Mouse (Mus musculus) embryonic facial prominence, embryonic 11.5 days (tissue): ENCODE measurements around the gene Olfr693. TPM values are rescaled to one million over a fixed set of nuclear protein-coding genes. Genes with fewer than 3 reads are reported as not detected.

Experiments used
- ATAC-seq: fragments of 200-750 bp; cut with Nextera tagmentation; replicated peaks from 2 replicates; pipeline ENCODE4 v1.8.0; 2017; ENCODE audit warnings: low read depth; ENCODE audit not compliant: insufficient number of reproducible peaks, low FRiP score, low TSS enrichment
- DNase-seq: peaks from one replicate; pipeline ENCODE4 v3.0.0-alpha.2; 2015; ENCODE audit warnings: low spot score
- H3K27ac ChIP-seq: fragments of 300-500 bp; sonication (generic); replicated peaks from 2 replicates; pipeline ENCODE4 v1.5.1; 2014; ENCODE audit warnings: mild to moderate bottlenecking, low read depth, low read length, control low read depth
- H3K27me3 ChIP-seq: fragments of 300-500 bp; sonication (generic); 2 replicates; pipeline ENCODE4 v1.6.1; 2014; ENCODE audit warnings: mild to moderate bottlenecking, low read length, moderate library complexity, mixed read lengths; ENCODE audit not compliant: control insufficient read depth, insufficient read depth
- H3K36me3 ChIP-seq: fragments of 300-500 bp; sonication (generic); replicated peaks from 2 replicates; pipeline ENCODE4 v1.6.1; 2014; ENCODE audit warnings: low read depth, mild to moderate bottlenecking, low read length, moderate library complexity, mixed read lengths; ENCODE audit not compliant: control insufficient read depth, insufficient read depth
- H3K4me1 ChIP-seq: fragments of 300-500 bp; sonication (generic); 2 replicates; pipeline ENCODE4 v1.6.1; 2014; ENCODE audit warnings: low read length, mixed read lengths; ENCODE audit not compliant: control insufficient read depth, insufficient read depth
- H3K4me2 ChIP-seq: fragments of 300-500 bp; sonication (generic); 2 replicates; pipeline ENCODE4 v1.6.1; 2014; ENCODE audit warnings: low read depth, mild to moderate bottlenecking, control low read depth, low read length, moderate library complexity
- H3K4me3 ChIP-seq: fragments of 300-500 bp; sonication (generic); 2 replicates; pipeline ENCODE4 v1.5.1; 2014; ENCODE audit warnings: low read depth, low read length, control low read depth
- H3K9ac ChIP-seq: fragments of 300-500 bp; sonication (generic); replicated peaks from 2 replicates; pipeline ENCODE4 v1.6.1; 2014; ENCODE audit warnings: mild to moderate bottlenecking, control low read depth, low read length
- H3K9me3 ChIP-seq: fragments of 300-500 bp; sonication (generic); replicated peaks from 2 replicates; pipeline ENCODE4 v1.6.1; 2016; ENCODE audit warnings: mild to moderate bottlenecking, low read length, inconsistent platforms, mixed read lengths; ENCODE audit not compliant: control insufficient read depth
- WGBS: fragments of 180-500 bp; shearing (Covaris S2); extraction: QIAGEN DNeasy Blood & Tissue Kit; methylation state at CpG from one replicate; pipeline ENCODE4 v1.1.7; 2014; 5-methylcytosine and 5-hydroxymethylcytosine counted together
- polyA plus RNA-seq: library from polyadenylated mRNA; unstranded; fragments of >200 nt; fragmentation: Nextera tagmentation; extraction: Ambion mirVana; gene quantifications from 2 replicates; pipeline ENCODE4 v1.2.1, GENCODE M21; 2014

Olfr693 gene
- polyA plus RNA-seq, 1 experiment from 2014 or later, result not detected

GRCm38 (mm10) chr7:106685382-106685781, 5.0 kb upstream of the Olfr693 start:
- Histone ChIP-seq H3K4me3 (no peak overlapping the region), H3K9ac (no peak overlapping the region), H3K27ac (no peak overlapping the region), H3K27me3 (no peaks in the 10 kb centered on the region), H3K9me3 (no peaks in the 10 kb centered on the region), H3K4me1 (no peaks in the 10 kb centered on the region), H3K36me3 (no peaks in the 10 kb centered on the region), H3K4me2 (no peak overlapping the region)
- 89% methylated on average over 2 of the region's 2 CpGs for WGBS
- DNase-seq, result no peak
- ATAC-seq, result no peak

- DNase-seq, result no peak
- no peak for ATAC-seq
- H3K9me3 ChIP-seq, result no peaks in the 10 kb centered on the region
Observed at GRCm38 (mm10) chr7:106652344-106652652, 28.1 kb downstream of the Olfr693 start.

GRCm38 (mm10) chr7:106651555-106652343, 28.6 kb downstream of the Olfr693 start:
- no peaks in the 10 kb centered on the region for H3K9me3 ChIP-seq
- no peaks in the 10 kb centered on the region for H3K36me3 ChIP-seq
- no peaks in the 10 kb centered on the region for H3K27me3 ChIP-seq
- no peak overlapping the region for H3K27ac ChIP-seq
- ATAC-seq (no peak), DNase-seq (no peak)
- no peak overlapping the region for H3K9ac ChIP-seq
- no peak overlapping the region for H3K4me3 ChIP-seq
- H3K4me1 ChIP-seq, result no peaks in the 10 kb centered on the region
- H3K4me2 ChIP-seq, result no peak overlapping the region

More at GRCm38 (mm10) chr7:106652344-106652652, 28.1 kb downstream of the Olfr693 start:
- Histone ChIP-seq H3K27ac (no peak overlapping the region), H3K4me2 (no peak overlapping the region), H3K4me1 (no peaks in the 10 kb centered on the region), H3K27me3 (no peaks in the 10 kb centered on the region), H3K36me3 (no peaks in the 10 kb centered on the region), H3K9ac (no peak overlapping the region), H3K4me3 (no peak overlapping the region)

GRCm38 (mm10) chr7:106649774-106650173, 30.6 kb downstream of the Olfr693 start:
- no peak overlapping the region for H3K9ac ChIP-seq
- no peak overlapping the region for H3K4me3 ChIP-seq
- WGBS, result 72% methylated on average over 1 of the region's 1 CpGs
- ATAC-seq (no peak), DNase-seq (no peak)
- H3K36me3 ChIP-seq, result no peaks in the 10 kb centered on the region
- H3K27me3 ChIP-seq, result no peaks in the 10 kb centered on the region
- H3K9me3 ChIP-seq, result no peaks in the 10 kb centered on the region
- no peaks in the 10 kb centered on the region for H3K4me1 ChIP-seq
- no peak overlapping the region for H3K27ac ChIP-seq
- no peak overlapping the region for H3K4me2 ChIP-seq

GRCm38 (mm10) chr7:106645261-106645660, 35.1 kb downstream of the Olfr693 start:
- H3K4me2 ChIP-seq, result no peak overlapping the region
- no peak overlapping the region for H3K9ac ChIP-seq
- no peaks in the 10 kb centered on the region for H3K27me3 ChIP-seq
- no peaks in the 10 kb centered on the region for H3K4me1 ChIP-seq
- 82% methylated on average over 1 of the region's 1 CpGs for WGBS
- H3K4me3 ChIP-seq, result no peak overlapping the region
- DNase-seq (no peak), ATAC-seq (no peak)
- no peaks in the 10 kb centered on the region for H3K9me3 ChIP-seq
- no peaks in the 10 kb centered on the region for H3K36me3 ChIP-seq
- H3K27ac ChIP-seq, result no peak overlapping the region

GRCm38 (mm10) chr7:106644222-106644870, 36.0 kb downstream of the Olfr693 start:
- Histone ChIP-seq H3K27ac (no peak overlapping the region), H3K4me2 (no peak overlapping the region), H3K27me3 (no peaks in the 10 kb centered on the region), H3K36me3 (no peaks in the 10 kb centered on the region), H3K4me1 (no peaks in the 10 kb centered on the region), H3K9ac (no peak overlapping the region), H3K9me3 (no peaks in the 10 kb centered on the region), H3K4me3 (no peak overlapping the region)
- no peak for DNase-seq
- ATAC-seq, result no peak
- 80% methylated on average over 3 of the region's 3 CpGs for WGBS

GRCm38 (mm10) chr7:106640839-106641238, 39.5 kb downstream of the Olfr693 start:
- ATAC-seq, result no peak
- Histone ChIP-seq H3K27ac (no peak overlapping the region), H3K27me3 (no peaks in the 10 kb centered on the region), H3K9ac (no peak overlapping the region), H3K4me1 (no peaks in the 10 kb centered on the region), H3K9me3 (no peaks in the 10 kb centered on the region), H3K36me3 (no peaks in the 10 kb centered on the region), H3K4me3 (no peak overlapping the region), H3K4me2 (no peak overlapping the region)
- WGBS, result 83% methylated on average over 1 of the region's 1 CpGs
- DNase-seq, result no peak

- Histone ChIP-seq H3K4me2 (no peak overlapping the region), H3K36me3 (no peaks in the 10 kb centered on the region), H3K9me3 (no peaks in the 10 kb centered on the region), H3K27ac (no peak overlapping the region), H3K4me1 (no peaks in the 10 kb centered on the region), H3K4me3 (no peak overlapping the region), H3K27me3 (no peaks in the 10 kb centered on the region), H3K9ac (no peak overlapping the region)
- DNase-seq, result no peak
- 84% methylated on average over 4 of the region's 4 CpGs for WGBS
- no peak for ATAC-seq
Observed at GRCm38 (mm10) chr7:106635560-106635959, 44.8 kb downstream of the Olfr693 start.
